Mouse (Mus musculus): ENCODE data around the gene Vmn2r97. TPM values are rescaled to one million over a fixed set of nuclear protein-coding genes. Genes with fewer than 3 reads are reported as not detected.
"Not testable (repeated sequence)": the region's sequence is repeated elsewhere in the genome, so short reads cannot be mapped to it uniquely, and the experiment has no call there.

The Vmn2r97 gene
- polyA plus RNA-seq (2012; ENCODE audit: insufficient read depth, insufficient read length, missing spikeins): 0.20 TPM in 1 of 2 replicates, not detected in the other

GRCm38 (mm10) chr17:18914000-18914399, at the start of gene Vmn2r97:
Gene Vmn2r97, plus strand, starts transcription at chr17:18914300.
- H3K4me1 ChIP-seq (ENCODE audit: control insufficient read depth, insufficient read depth, low read length); H3K4me3 ChIP-seq (ENCODE audit: insufficient read depth, low read length); H3K27ac ChIP-seq (ENCODE audit: insufficient read depth, low read depth, low read length): not testable (repeated sequence)

GRCm38 (mm10) chr17:18882436-18882835, 31.7 kb upstream of the Vmn2r97 start:
- H3K27ac ChIP-seq (ENCODE audit: insufficient read depth, low read depth, low read length); H3K4me1 ChIP-seq (ENCODE audit: control insufficient read depth, insufficient read depth, low read length); H3K4me3 ChIP-seq (ENCODE audit: insufficient read depth, low read length): not testable (repeated sequence)

GRCm38 (mm10) chr17:18889745-18890329, 24.3 kb upstream of the Vmn2r97 start:
- TF ChIP-seq CTCF (IDR thresholded peaks at IDR 0.05; ENCODE audit: low read depth, low read length) (no peak), POLR2A (IDR thresholded peaks at IDR 0.05; ENCODE audit: borderline replicate concordance, low read depth, low read length) (no peak)
- H3K4me3 ChIP-seq (ENCODE audit: insufficient read depth, low read length): no peak overlapping the region
- H3K27ac ChIP-seq (ENCODE audit: insufficient read depth, low read depth, low read length): no peak overlapping the region
- H3K4me1 ChIP-seq (ENCODE audit: control insufficient read depth, insufficient read depth, low read length): no peaks in the 10 kb centered on the region

GRCm38 (mm10) chr17:18957800-18958199, 43.7 kb downstream of the Vmn2r97 start:
- not testable (repeated sequence) for H3K27ac ChIP-seq (ENCODE audit: insufficient read depth, low read depth, low read length)

GRCm38 (mm10) chr17:18968371-18969275, 54.5 kb downstream of the Vmn2r97 start:
- TF ChIP-seq CTCF (IDR thresholded peaks at IDR 0.05; ENCODE audit: low read depth, low read length): no peak
- no peak for TF ChIP-seq POLR2A (IDR thresholded peaks at IDR 0.05; ENCODE audit: borderline replicate concordance, low read depth, low read length)
- no peak overlapping the region for H3K4me3 ChIP-seq (ENCODE audit: insufficient read depth, low read length)
- H3K4me1 ChIP-seq (ENCODE audit: control insufficient read depth, insufficient read depth, low read length): no peaks in the 10 kb centered on the region
- H3K27ac ChIP-seq (ENCODE audit: insufficient read depth, low read depth, low read length): no peak overlapping the region

More at GRCm38 (mm10) chr17:18957800-18958199, 43.7 kb downstream of the Vmn2r97 start:
- not testable (repeated sequence) for H3K4me3 ChIP-seq (ENCODE audit: insufficient read depth, low read length); H3K4me1 ChIP-seq (ENCODE audit: control insufficient read depth, insufficient read depth, low read length)

Other genes with a start within 250 kb of the Vmn2r97 start
- gene Vmn2r98, start 139.2 kb downstream of the Vmn2r97 start, polyA plus RNA-seq (2012; ENCODE audit: insufficient read depth, insufficient read length, missing spikeins): not detected in 2 replicates